Mouse (Mus musculus) midbrain, embryonic 12.5 days (tissue): ENCODE measurements around the gene St8sia1. TPM values are rescaled to one million over a fixed set of nuclear protein-coding genes. Genes with fewer than 3 reads are reported as not detected.

Experiments
- ATAC-seq: fragments of 200-750 bp; cut with Nextera tagmentation; 2 replicates; pipeline ENCODE4 v1.8.0; 2017; ENCODE audit warnings: low read depth, moderate TSS enrichment, moderate library complexity; ENCODE audit not compliant: low FRiP score
- H3K27ac ChIP-seq: fragments of 300-500 bp; sonication (generic); replicated peaks from 2 replicates; pipeline ENCODE4 v1.5.1; 2016; ENCODE audit warnings: mild to moderate bottlenecking
- H3K27me3 ChIP-seq: fragments of 300-500 bp; sonication (generic); 2 replicates; pipeline ENCODE4 v1.6.1; 2016; ENCODE audit warnings: mild to moderate bottlenecking
- H3K36me3 ChIP-seq: fragments of 300-500 bp; sonication (generic); 2 replicates; pipeline ENCODE4 v1.6.1; 2016
- H3K4me1 ChIP-seq: fragments of 300-500 bp; sonication (generic); 2 replicates; pipeline ENCODE4 v1.6.1; 2016
- H3K4me2 ChIP-seq: fragments of 300-500 bp; sonication (generic); replicated peaks from 2 replicates; pipeline ENCODE4 v1.6.1; 2016; ENCODE audit warnings: mild to moderate bottlenecking, moderate library complexity
- H3K4me3 ChIP-seq: fragments of 300-500 bp; sonication (generic); 2 replicates; pipeline ENCODE4 v1.5.1; 2016; ENCODE audit warnings: mild to moderate bottlenecking
- H3K9ac ChIP-seq: fragments of 300-500 bp; sonication (generic); replicated peaks from 2 replicates; pipeline ENCODE4 v1.6.1; 2016; ENCODE audit warnings: mild to moderate bottlenecking, moderate library complexity
- H3K9me3 ChIP-seq: fragments of 300-500 bp; sonication (generic); 2 replicates; pipeline ENCODE4 v1.6.1; 2016; ENCODE audit warnings: mild to moderate bottlenecking
- WGBS: fragments of 180-500 bp; shearing (Covaris S2); methylation state at CpG from one replicate; pipeline ENCODE4 v1.1.7; 2016; 5-methylcytosine and 5-hydroxymethylcytosine counted together
- polyA plus RNA-seq: library from polyadenylated mRNA; unstranded; fragments of >200 nt; fragmentation: Nextera tagmentation; extraction: Ambion mirVana; gene quantifications from 2 replicates; pipeline ENCODE4 v1.2.1, GENCODE M21; 2016

St8sia1 gene
- polyA plus RNA-seq, 1 experiment from 2014 or later, result 7.9 TPM

GRCm38 (mm10) chr6:142788042-142788987, 175.9 kb downstream of the St8sia1 start:
- ATAC-seq, result no peak
- H3K9ac ChIP-seq, result no peak overlapping the region
- no peak overlapping the region for H3K27ac ChIP-seq
- H3K4me2 ChIP-seq, result no peak overlapping the region
- WGBS, result 60% methylated on average over 18 of the region's 18 CpGs
- no peaks in the 10 kb centered on the region for H3K27me3 ChIP-seq
- H3K9me3 ChIP-seq, result no peaks in the 10 kb centered on the region
- H3K4me3 ChIP-seq, result no peak overlapping the region
- peaks cover 10% of the 10 kb centered on the region; the same call in 1 of the 2 replicates for H3K4me1 ChIP-seq
- no peaks in the 10 kb centered on the region for H3K36me3 ChIP-seq

GRCm38 (mm10) chr6:142786106-142786505, 178.1 kb downstream of the St8sia1 start:
- no peak overlapping the region for H3K4me2 ChIP-seq
- no peaks in the 10 kb centered on the region for H3K36me3 ChIP-seq
- no peaks in the 10 kb centered on the region for H3K9me3 ChIP-seq
- H3K27me3 ChIP-seq, result no peaks in the 10 kb centered on the region
- WGBS, result 87% methylated on average over 21 of the region's 21 CpGs
- no peaks in the 10 kb centered on the region for H3K4me1 ChIP-seq
- H3K9ac ChIP-seq, result no peak overlapping the region
- no peak overlapping the region for H3K4me3 ChIP-seq
- no peak for ATAC-seq
- no peak overlapping the region for H3K27ac ChIP-seq

- Histone ChIP-seq H3K36me3 (no peaks in the 10 kb centered on the region), H3K27me3 (no peaks in the 10 kb centered on the region), H3K4me3 (no peak overlapping the region), H3K4me2 (no peak overlapping the region), H3K9me3 (no peaks in the 10 kb centered on the region), H3K27ac (no peak overlapping the region), H3K9ac (no peak overlapping the region), H3K4me1 (peaks cover 4% of the 10 kb centered on the region; the same call in 1 of the 2 replicates)
- no peak for ATAC-seq
- 36% methylated on average over 4 of the region's 4 CpGs for WGBS
Measured at GRCm38 (mm10) chr6:142785343-142785742, 178.9 kb downstream of the St8sia1 start.

GRCm38 (mm10) chr6:142781286-142781685, 183.0 kb downstream of the St8sia1 start:
- ATAC-seq, result no peak
- no peaks in the 10 kb centered on the region for H3K9me3 ChIP-seq
- no peaks in the 10 kb centered on the region for H3K36me3 ChIP-seq
- no peak overlapping the region for H3K9ac ChIP-seq
- no peak overlapping the region for H3K4me2 ChIP-seq
- H3K4me3 ChIP-seq, result no peak overlapping the region
- H3K27me3 ChIP-seq, result no peaks in the 10 kb centered on the region
- 51% methylated on average over 7 of the region's 7 CpGs for WGBS
- peaks cover 14% of the 10 kb centered on the region for H3K4me1 ChIP-seq
- no peak overlapping the region for H3K27ac ChIP-seq

- no peak overlapping the region for H3K4me2 ChIP-seq
- peak; percentile 31 for ATAC-seq
- no peaks in the 10 kb centered on the region for H3K9me3 ChIP-seq
- 58% methylated on average over 4 of the region's 4 CpGs for WGBS
- H3K4me3 ChIP-seq, result no peak overlapping the region
- H3K9ac ChIP-seq, result no peak overlapping the region
- 0 out of 2 replicates have a peak, but pooled peaks cover 5% of the 10 kb centered on the region for H3K36me3 ChIP-seq
- no peaks in the 10 kb centered on the region for H3K27me3 ChIP-seq
- 0 out of 2 replicates have a peak overlapping the region, but pooled peaks have one; percentile 63 for H3K27ac ChIP-seq
- peaks cover 14% of the 10 kb centered on the region for H3K4me1 ChIP-seq
Measured at GRCm38 (mm10) chr6:142780574-142781033, 183.6 kb downstream of the St8sia1 start.

GRCm38 (mm10) chr6:142779812-142780573, 184.3 kb downstream of the St8sia1 start:
- Histone ChIP-seq H3K4me2 (no peak overlapping the region), H3K36me3 (peaks cover 11% of the 10 kb centered on the region; the same call in 1 of the 2 replicates), H3K27me3 (no peaks in the 10 kb centered on the region), H3K9ac (no peak overlapping the region), H3K27ac (peak overlapping the region; percentile 63), H3K4me1 (peaks cover 14% of the 10 kb centered on the region), H3K4me3 (no peak overlapping the region), H3K9me3 (no peaks in the 10 kb centered on the region)
- peak; percentile 68 for ATAC-seq
- 68% methylated on average over 14 of the region's 14 CpGs for whole genome bisulfite sequencing

- Histone ChIP-seq H3K9me3 (no peaks in the 10 kb centered on the region), H3K4me3 (no peak overlapping the region), H3K9ac (no peak overlapping the region), H3K36me3 (peaks cover 12% of the 10 kb centered on the region; the same call in 1 of the 2 replicates), H3K27ac (peak overlapping the region; percentile 63; the same call in 1 of the 2 replicates), H3K27me3 (no peaks in the 10 kb centered on the region), H3K4me1 (peaks cover 14% of the 10 kb centered on the region), H3K4me2 (no peak overlapping the region)
- 56% methylated on average over 11 of the region's 11 CpGs for WGBS
- peak; percentile 44; the same call in 1 of the 2 replicates for ATAC-seq
Measured at GRCm38 (mm10) chr6:142779045-142779811, 185.0 kb downstream of the St8sia1 start.

GRCm38 (mm10) chr6:142776935-142777334, 187.3 kb downstream of the St8sia1 start:
- ATAC-seq, result no peak
- H3K27me3 ChIP-seq, result no peaks in the 10 kb centered on the region
- H3K4me1 ChIP-seq, result peaks cover 14% of the 10 kb centered on the region
- no peaks in the 10 kb centered on the region for H3K9me3 ChIP-seq
- H3K27ac ChIP-seq, result no peak overlapping the region; the same call in 1 of the 2 replicates
- no peak overlapping the region for H3K4me2 ChIP-seq
- H3K4me3 ChIP-seq, result no peak overlapping the region
- H3K9ac ChIP-seq, result no peak overlapping the region
- 86% methylated on average over 4 of the region's 4 CpGs for WGBS
- peaks cover 33% of the 10 kb centered on the region for H3K36me3 ChIP-seq

GRCm38 (mm10) chr6:142773566-142773965, 190.7 kb downstream of the St8sia1 start:
- no peak overlapping the region for H3K9ac ChIP-seq
- no peak for ATAC-seq
- no peaks in the 10 kb centered on the region for H3K27me3 ChIP-seq
- H3K27ac ChIP-seq, result no peak overlapping the region
- WGBS, result 90% methylated on average over 5 of the region's 5 CpGs
- H3K4me2 ChIP-seq, result no peak overlapping the region
- H3K4me1 ChIP-seq, result no peaks in the 10 kb centered on the region
- no peaks in the 10 kb centered on the region for H3K9me3 ChIP-seq
- H3K36me3 ChIP-seq, result peaks cover 65% of the 10 kb centered on the region
- H3K4me3 ChIP-seq, result no peak overlapping the region

GRCm38 (mm10) chr6:142771643-142772042, 192.6 kb downstream of the St8sia1 start:
- peaks cover 84% of the 10 kb centered on the region for H3K36me3 ChIP-seq
- ATAC-seq, result no peak

More at GRCm38 (mm10) chr6:142771643-142772042, 192.6 kb downstream of the St8sia1 start:
- H3K9me3 ChIP-seq, result no peaks in the 10 kb centered on the region
- no peak overlapping the region for H3K4me3 ChIP-seq
- no peaks in the 10 kb centered on the region for H3K4me1 ChIP-seq
- no peak overlapping the region for H3K9ac ChIP-seq
- H3K27me3 ChIP-seq, result no peaks in the 10 kb centered on the region
- 97% methylated on average over 4 of the region's 4 CpGs for WGBS
- no peak overlapping the region for H3K4me2 ChIP-seq
- no peak overlapping the region; the same call in 1 of the 2 replicates for H3K27ac ChIP-seq
